In the genomic region with DNA sequence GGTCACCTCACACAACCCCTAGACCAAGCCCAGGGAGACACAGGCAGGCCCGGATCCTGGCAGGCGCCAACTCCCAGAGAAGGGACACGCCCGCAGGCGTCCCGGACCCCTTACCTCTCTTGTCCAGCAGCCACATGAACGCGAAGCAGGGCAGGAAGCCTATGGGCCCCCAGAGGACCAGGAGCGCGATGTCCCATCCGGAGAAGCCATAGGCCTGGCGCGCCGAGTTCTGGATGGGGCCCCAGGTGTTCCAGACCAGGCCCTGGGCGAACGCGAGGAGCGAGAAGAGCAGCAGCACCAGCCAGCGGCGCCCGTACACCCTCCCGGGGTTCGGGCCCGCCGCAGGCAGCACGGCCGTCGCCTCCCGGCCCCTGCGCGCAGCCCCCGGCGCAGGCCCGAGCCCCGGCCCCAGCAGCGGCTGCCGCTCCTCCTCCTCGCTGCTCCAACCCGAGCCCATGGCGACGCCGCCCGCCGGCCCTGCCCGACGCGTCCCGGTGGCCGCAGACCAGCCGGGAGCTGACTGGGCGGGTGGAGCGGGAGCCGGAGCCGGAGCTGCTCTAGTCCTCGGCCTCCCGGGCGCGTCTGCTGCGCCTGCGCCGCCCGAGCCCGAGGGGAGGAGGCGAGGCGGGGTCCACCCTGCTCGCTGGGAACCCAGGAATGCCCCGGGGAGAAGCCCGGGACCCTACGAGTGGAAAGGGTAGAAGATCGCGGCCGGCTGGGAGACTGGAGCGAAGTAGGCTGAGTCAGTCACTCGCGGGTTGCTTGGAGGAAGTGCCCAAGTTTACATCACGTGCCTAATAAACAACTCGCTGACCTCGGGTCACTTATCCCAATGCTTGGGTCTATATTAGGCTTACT, we compare ENCODE assay signal across 7 mouse cellular contexts. TPM values are rescaled to one million over a fixed set of nuclear protein-coding genes. Genes with fewer than 3 reads are reported as not detected.
DNase-seq lines count a peak whose midpoint lies in the region; ATAC-seq and TF ChIP-seq lines count a peak whose summit lies in the region.

A gene (minus strand): TSS at position 572 of the 858 bp plus-strand sequence.

- H3K36me3 ChIP-seq in embryonic facial prominence, embryonic 14.5 days (ENCODE audit: control insufficient read depth, insufficient read depth, low read length), result no peaks in the 10 kb centered on the region
- H3K36me3 ChIP-seq in heart, adult 2 months (ENCODE audit: control insufficient read depth, insufficient read depth, low read length), result peaks cover 10% of the 10 kb centered on the region
- H3K36me3 ChIP-seq in limb, embryonic 12.5 days, result no peaks in the 10 kb centered on the region
- no peaks in the 10 kb centered on the region for H3K36me3 ChIP-seq in midbrain, embryonic 14.5 days (ENCODE audit: control insufficient read depth, insufficient read depth, low read length)

- TF ChIP-seq CTCF in heart, adult 2 months (IDR thresholded peaks at IDR 0.05), result no peak

- DNase-seq in adrenal gland, postnatal 25 days, result peak; percentile 81
- DNase-seq in embryonic facial prominence, embryonic 14.5 days (ENCODE audit: low spot score), result peak; percentile 78
- peak; percentile 91 for DNase-seq in heart, adult 2 months
- DNase-seq in kidney, adult 8-10 months, result peak; percentile 71 to 72
- peak; percentile 86 for DNase-seq in midbrain, embryonic 14.5 days
- peak; percentile 76 for DNase-seq in spleen, adult 12 weeks (ENCODE audit: low spot score)

- 0% methylated on average over 22 of the region's 78 CpGs for WGBS in embryonic facial prominence, embryonic 14.5 days
- WGBS in heart, adult 2 months, result under 1% methylated on average over 75 of the region's 78 CpGs
- WGBS in limb, embryonic 12.5 days, result under 1% methylated on average over 71 of the region's 78 CpGs
- WGBS in midbrain, embryonic 14.5 days, result under 1% methylated on average over 75 of the region's 78 CpGs

- peak within 1 kb of the TSS; percentile 71 for H3K27ac ChIP-seq in embryonic facial prominence, embryonic 14.5 days (replicated peaks; ENCODE audit: low read depth, low read length)
- H3K27ac ChIP-seq in heart, adult 2 months, result peak within 1 kb of the TSS; percentile 88
- peak within 1 kb of the TSS; percentile 66 for H3K27ac ChIP-seq in limb, embryonic 12.5 days
- peak within 1 kb of the TSS; percentile 72 for H3K27ac ChIP-seq in midbrain, embryonic 14.5 days (replicated peaks; ENCODE audit: low read depth, low read length)

- peaks cover 11% of the 10 kb centered on the region for H3K4me1 ChIP-seq in embryonic facial prominence, embryonic 14.5 days (ENCODE audit: control insufficient read depth, insufficient read depth, low read length)
- peaks cover 4% of the 10 kb centered on the region for H3K4me1 ChIP-seq in heart, adult 2 months (ENCODE audit: control insufficient read depth, insufficient read depth, low read length)
- peaks cover 28% of the 10 kb centered on the region for H3K4me1 ChIP-seq in limb, embryonic 12.5 days (replicated peaks)
- peaks cover 32% of the 10 kb centered on the region for H3K4me1 ChIP-seq in midbrain, embryonic 14.5 days (ENCODE audit: control insufficient read depth, insufficient read depth, low read length)

- peaks cover 7% of the 10 kb centered on the region; the same call in 1 of the 2 replicates for H3K79me2 ChIP-seq in heart, adult 2 months (replicated peaks; ENCODE audit: control insufficient read depth, insufficient read depth, low read length)

- ATAC-seq in embryonic facial prominence, embryonic 14.5 days (ENCODE audit: low read depth), result peak; percentile 89
- ATAC-seq in limb, embryonic 12.5 days (ENCODE audit: insufficient number of reproducible peaks, insufficient read depth, low FRiP score, low TSS enrichment, low read depth), result peak; percentile 64
- peak; percentile 80 for ATAC-seq in midbrain, embryonic 14.5 days (ENCODE audit: low FRiP score, low TSS enrichment)

- TF ChIP-seq EP300 in heart, adult 2 months (IDR thresholded peaks at IDR 0.05; ENCODE audit: insufficient read depth, low read depth, low read length), result no peak

- H3K9ac ChIP-seq in embryonic facial prominence, embryonic 14.5 days (ENCODE audit: low read depth, low read length), result peak within 1 kb of the TSS; percentile 93
- H3K9ac ChIP-seq in heart, adult 2 months (ENCODE audit: low read depth, low read length), result peak within 1 kb of the TSS; percentile 98
- peak within 1 kb of the TSS; percentile 94 for H3K9ac ChIP-seq in limb, embryonic 12.5 days (replicated peaks)
- H3K9ac ChIP-seq in midbrain, embryonic 14.5 days (replicated peaks; ENCODE audit: low read length), result peak within 1 kb of the TSS; percentile 85

- peak within 1 kb of the TSS; percentile 75 for H3K4me3 ChIP-seq in embryonic facial prominence, embryonic 14.5 days (ENCODE audit: low read depth, low read length)
- peak within 1 kb of the TSS; percentile 96 for H3K4me3 ChIP-seq in heart, adult 2 months
- peak within 1 kb of the TSS; percentile 90 for H3K4me3 ChIP-seq in limb, embryonic 12.5 days (replicated peaks)
- peak within 1 kb of the TSS; percentile 85 for H3K4me3 ChIP-seq in midbrain, embryonic 14.5 days (replicated peaks; ENCODE audit: low read depth, low read length)

- intact Hi-C loops in heart, adult 2 months (cut with DNase I), result loop anchor here (2.0 to 10.0 kb wide), 2 partner anchors 34 to 176 kb away; no protein-coding TSS in a partner anchor

- peak; percentile 74 for TF ChIP-seq POLR2A in heart, adult 2 months (IDR thresholded peaks at IDR 0.05; ENCODE audit: insufficient read depth, low read depth, low read length)

- peak within 1 kb of the TSS; percentile 80 for H3K4me2 ChIP-seq in embryonic facial prominence, embryonic 14.5 days (ENCODE audit: low read depth, low read length)
- peak within 1 kb of the TSS; percentile 73 for H3K4me2 ChIP-seq in limb, embryonic 12.5 days
- peak within 1 kb of the TSS; percentile 90 for H3K4me2 ChIP-seq in midbrain, embryonic 14.5 days (ENCODE audit: low read length)

- H3K27me3 ChIP-seq in embryonic facial prominence, embryonic 14.5 days (replicated peaks; ENCODE audit: control insufficient read depth, insufficient read depth, low read length), result no peaks in the 10 kb centered on the region
- H3K27me3 ChIP-seq in heart, adult 2 months (ENCODE audit: control insufficient read depth, insufficient read depth, low read length), result no peaks in the 10 kb centered on the region
- H3K27me3 ChIP-seq in limb, embryonic 12.5 days, result no peaks in the 10 kb centered on the region
- no peaks in the 10 kb centered on the region for H3K27me3 ChIP-seq in midbrain, embryonic 14.5 days (ENCODE audit: control insufficient read depth, insufficient read depth, low read length)

- no peaks in the 10 kb centered on the region for H3K9me3 ChIP-seq in embryonic facial prominence, embryonic 14.5 days (ENCODE audit: control insufficient read depth, low read length)
- H3K9me3 ChIP-seq in limb, embryonic 12.5 days, result no peaks in the 10 kb centered on the region
- H3K9me3 ChIP-seq in midbrain, embryonic 14.5 days (ENCODE audit: control insufficient read depth, low read length), result no peaks in the 10 kb centered on the region

RNA-seq across cellular contexts. Expression of the gene that starts here (rescaled TPM):
- 28.1 and 34.0 TPM in 2 replicates for total RNA-seq in adrenal gland, postnatal 25 days (2021)
- 21.9 and 23.9 TPM in 2 replicates for polyA plus RNA-seq in embryonic facial prominence, embryonic 14.5 days (2014; fragmentation: Nextera tagmentation; extraction: Ambion mirVana)
- 10 to 100 TPM; 49.9 to 61.9 TPM for total RNA-seq in heart, adult 2 months (2021)
- polyA plus RNA-seq in heart, adult 2 months (2012; rRNA removed), result 43.2 and 67.5 TPM in 2 replicates
- polyA plus RNA-seq in limb, embryonic 12.5 days (2016; fragmentation: Nextera tagmentation; extraction: Ambion mirVana), result 17.0 and 21.3 TPM in 2 replicates
- polyA plus RNA-seq in midbrain, embryonic 14.5 days (2014; fragmentation: Nextera tagmentation; extraction: Ambion mirVana), result 40.5 and 44.5 TPM in 2 replicates

Comparison
In these comparisons a context has a peak if more than half of its experiments do, and no peak if none do; other contexts are left out.
1. Peak in every context shown above with its lines: DNase-seq, ATAC-seq, H3K4me3 ChIP-seq and H3K27ac ChIP-seq.